Mouse (Mus musculus) left cerebral cortex, postnatal 4 days (tissue): ENCODE measurements at regions not wholly inside any gene's neighbourhood (a gene's known extent, or its start where the extent isn't known, plus 50 kb on each side); places are given as distances from the start of the nearest gene placed in this dataset.
A peak's percentile ranks its signal among the peaks of the same experiment; 100 is the strongest.

ENCODE experiments used
- DNase-seq: peaks from one replicate; pipeline ENCODE4 v3.0.0-alpha.2; 2022
- intact Hi-C: fragments of 180-260 bp; cut with DNase I; formaldehyde crosslinking; loops from one replicate; pipeline ENCODE4 v1.15.1; 2025

GRCm38 (mm10) chr13:97320756-97321155, 79.9 kb downstream of the Enc1 start:
- intact Hi-C loops = no loop called here
- no peak for DNase-seq

GRCm38 (mm10) chr13:97320298-97320697, 79.4 kb downstream of the Enc1 start:
- DNase-seq = no peak
- intact Hi-C loops = no loop called here

DNA sequence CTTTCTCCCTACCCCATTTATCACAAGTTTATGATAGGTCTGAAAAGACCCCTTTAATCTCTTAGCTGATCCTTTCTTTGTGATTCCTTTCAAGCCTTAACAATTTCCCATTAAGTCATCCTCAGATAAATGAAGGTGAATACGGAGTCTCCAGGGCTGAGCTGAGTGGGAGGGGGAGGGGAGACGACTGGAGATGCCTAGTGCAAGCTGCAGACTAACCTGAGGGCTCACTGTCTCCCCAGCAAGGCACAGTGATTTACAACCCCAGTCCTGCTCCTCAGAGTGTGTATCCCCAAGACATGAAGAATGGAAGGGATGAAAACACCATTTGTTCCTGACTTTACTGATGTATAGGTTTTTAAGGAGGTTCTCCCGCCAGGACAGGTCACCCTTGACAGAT, 76.7 kb downstream of the Enc1 start:
- intact Hi-C loops = no loop called here
- DNase-seq = no peak

GRCm38 (mm10) chr13:97312420-97313370, 71.8 kb downstream of the Enc1 start:
- intact Hi-C loops = no loop called here
- DNase-seq = peak; percentile 39

GRCm38 (mm10) chr13:97311340-97311739, 70.4 kb downstream of the Enc1 start:
- no peak for DNase-seq
- intact Hi-C loops = no loop called here

DNA sequence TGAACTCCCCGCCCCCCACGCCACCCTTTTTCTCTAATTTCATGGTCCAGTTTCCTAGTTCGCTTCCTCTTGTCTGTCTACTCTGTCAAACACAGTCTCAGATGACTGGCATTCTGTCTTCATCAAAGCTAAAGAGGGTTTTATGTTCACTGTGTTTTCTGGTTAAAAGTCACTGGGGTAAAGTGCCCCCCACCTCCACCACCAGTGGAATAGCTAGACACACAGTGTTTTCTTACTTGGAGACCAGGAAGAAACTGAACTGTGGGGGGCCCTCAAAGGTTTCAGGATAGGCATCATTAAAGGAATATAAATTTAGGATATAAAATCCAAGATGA, 69.9 kb downstream of the Enc1 start:
- DNase-seq = no peak
- intact Hi-C loops = no loop called here

- no peak for DNase-seq
- intact Hi-C loops = no loop called here
These were observed 69.4 kb downstream of the Enc1 start for GRCm38 (mm10) chr13:97310186-97310854.

DNA sequence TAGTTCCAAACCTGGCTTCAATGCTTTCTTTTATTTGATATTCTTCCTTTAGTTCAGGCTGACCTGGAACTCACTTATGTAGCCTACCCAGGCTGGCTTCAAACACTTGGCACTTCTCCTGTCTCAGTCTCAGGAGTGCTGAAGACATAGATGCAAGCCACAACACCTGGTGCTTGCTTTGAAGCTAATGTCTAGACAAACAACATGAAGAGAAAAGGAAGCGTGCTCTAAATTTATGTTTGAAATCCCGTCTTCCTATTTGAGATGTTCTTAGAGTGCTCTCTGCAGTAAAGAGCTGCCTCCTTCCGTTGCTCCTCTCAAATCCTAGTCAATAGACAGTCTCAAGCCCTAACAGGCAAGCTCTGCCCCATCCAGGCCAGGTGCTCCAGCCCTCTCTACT, 68.5 kb downstream of the Enc1 start:
- intact Hi-C loops = no loop called here
- no peak for DNase-seq

GRCm38 (mm10) chr13:97308431-97308830, 67.5 kb downstream of the Enc1 start:
- no peak for DNase-seq
- intact Hi-C loops = no loop called here
